Comparison of ENCODE assay signal across 12 mouse cellular contexts in genomic region chr1:77027656-77028055, GRCm38 (mm10).
DNase-seq lines count a peak whose midpoint lies in the region.
"Had no signal": no experiment of that assay in that cellular context is flagged by ENCODE, and none has a peak within 500 bp of the region (broad histone marks: within the 10 kb centered on the region; RNA-seq: fewer than 3 reads in every experiment).

No protein-coding gene starts in this region.

- DNase-seq in layer of hippocampus, adult 11-12 months (ENCODE audit: low spot score) = peak; percentile 61
- DNase-seq in layer of hippocampus, postnatal 25 days (ENCODE audit: extremely low spot score in 1 of 2, low spot score in 1 of 2) = no peak
- DNase-seq in cerebellum, adult 11 months = peak; percentile 55
- DNase-seq in cerebellum, postnatal 36 days = peak; percentile 53 to 73
- peak; percentile 30 to 33 for DNase-seq in left cerebral cortex, adult 18-20 months (ENCODE audit: low spot score in 2 of 2)
- DNase-seq in adrenal gland, postnatal 14 days = no peak
- no peak for DNase-seq in testis, postnatal 10 days (ENCODE audit: low spot score)
- DNase-seq in gastrocnemius, adult 18-20 months (ENCODE audit: low spot score) = no peak
- DNase-seq: gastrocnemius, adult 2 months; kidney, adult 9 months; midbrain, embryonic 14.5 days; retina, postnatal 1 day had no signal

Comparison
In these comparisons a context has a peak if more than half of its experiments do, and no peak if none do; other contexts are left out.
1. DNase-seq: peak in layer of hippocampus, adult 11-12 months (single experiment), cerebellum, adult 11 months (single experiment), cerebellum, postnatal 36 days (2 of 2) and left cerebral cortex, adult 18-20 months (2 of 2); none in layer of hippocampus, postnatal 25 days (0 of 2), adrenal gland, postnatal 14 days (single experiment), testis, postnatal 10 days (single experiment) and gastrocnemius, adult 18-20 months (single experiment).